Mouse (Mus musculus): Measurements from ENCODE around the gene Fanci. TPM values are rescaled to one million over a fixed set of nuclear protein-coding genes. Genes with fewer than 3 reads are reported as not detected.

The Fanci gene
- total RNA-seq, 2 experiments from 2014 or later, result 0.42 to 0.50 TPM

DNA sequence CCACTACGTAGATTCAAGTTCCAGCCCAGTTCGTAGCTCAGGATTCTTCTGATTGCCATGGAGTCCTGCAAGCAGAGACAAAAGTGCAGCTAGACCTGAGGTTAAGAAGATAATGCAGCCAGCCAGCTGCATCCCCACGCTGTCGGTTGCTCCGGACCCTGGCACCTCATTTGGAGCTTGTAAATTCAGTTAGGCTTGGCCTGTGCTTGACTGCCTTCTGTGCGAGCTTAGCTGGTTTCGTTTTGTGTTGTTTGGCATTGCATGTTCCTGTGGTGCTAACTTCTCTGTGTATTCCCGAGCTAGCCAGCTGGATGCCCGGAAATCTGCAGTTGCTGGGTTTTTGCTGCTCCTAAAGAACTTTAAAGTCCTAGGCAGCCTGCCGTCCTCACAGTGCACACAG lies 34.1 kb downstream of the Fanci start:
- intact Hi-C loops (cut with DNase I), result no loop called here
- DNase-seq (ENCODE audit: low spot score in 2 of 2), result no peak

DNA sequence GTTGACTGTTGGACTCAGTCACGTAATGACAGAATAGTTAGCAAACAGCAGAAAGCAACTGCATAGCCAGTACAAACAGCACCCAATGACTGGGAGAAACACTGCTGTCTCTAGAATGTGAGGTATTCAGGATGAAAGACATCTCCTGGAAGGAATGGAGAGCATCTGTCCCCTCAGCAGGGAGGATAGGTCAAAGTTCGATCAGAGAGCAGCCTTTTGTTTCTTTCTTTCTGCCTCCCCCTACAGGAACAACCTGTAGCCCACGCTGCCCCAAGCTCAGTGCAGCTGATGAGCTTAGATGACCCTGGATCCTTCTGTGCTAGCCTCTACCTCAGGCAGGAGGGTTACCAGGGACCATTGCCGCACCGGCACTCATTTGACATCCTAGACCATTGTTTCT lies 36.5 kb downstream of the Fanci start:
- intact Hi-C loops (cut with DNase I), result no loop called here
- DNase-seq (ENCODE audit: low spot score in 2 of 2), result no peak

DNA sequence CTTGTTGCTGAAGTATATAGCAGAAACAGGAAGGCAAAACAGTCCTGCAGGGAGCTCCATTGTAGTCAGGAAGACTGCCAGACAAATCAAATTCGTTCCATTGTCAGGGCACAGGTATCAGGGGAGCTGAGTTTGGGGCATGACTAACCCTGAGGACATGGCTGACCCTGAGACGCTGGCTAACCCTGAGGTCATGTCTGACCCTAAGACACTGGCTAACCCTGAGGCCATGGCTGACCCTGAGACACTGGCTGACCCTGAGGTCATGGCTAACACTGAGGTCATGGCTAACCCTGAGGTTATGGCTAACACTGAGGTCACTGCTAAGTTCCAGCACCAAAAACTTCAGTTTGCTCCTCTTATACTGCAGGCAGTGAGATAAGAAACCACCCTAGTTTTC lies 48.3 kb downstream of the Fanci start:
- intact Hi-C loops (cut with DNase I), result no loop called here
- DNase-seq (ENCODE audit: low spot score in 2 of 2), result no peak

DNA sequence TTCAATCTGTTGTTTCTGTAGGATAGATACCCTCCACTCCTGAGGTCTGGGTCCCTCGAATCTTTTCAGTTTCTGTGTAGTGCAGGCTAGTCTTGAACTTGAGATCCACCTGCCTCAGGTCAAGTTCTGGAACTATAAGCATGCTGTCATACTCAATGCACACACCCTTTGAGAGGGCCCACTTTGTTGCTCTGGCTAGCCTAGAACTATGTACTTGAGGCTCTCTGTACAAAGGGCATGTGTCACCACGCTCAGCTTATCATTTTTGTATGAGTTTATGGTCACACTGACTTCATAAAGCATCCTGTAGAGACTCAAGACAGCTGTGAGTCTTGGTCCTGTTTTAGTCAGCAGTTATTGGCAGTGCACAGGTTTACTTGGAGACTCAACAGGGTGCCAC lies 55.3 kb downstream of the Fanci start:
- DNase-seq (ENCODE audit: low spot score in 2 of 2), result no peak
- intact Hi-C loops (cut with DNase I), result no loop called here

DNA sequence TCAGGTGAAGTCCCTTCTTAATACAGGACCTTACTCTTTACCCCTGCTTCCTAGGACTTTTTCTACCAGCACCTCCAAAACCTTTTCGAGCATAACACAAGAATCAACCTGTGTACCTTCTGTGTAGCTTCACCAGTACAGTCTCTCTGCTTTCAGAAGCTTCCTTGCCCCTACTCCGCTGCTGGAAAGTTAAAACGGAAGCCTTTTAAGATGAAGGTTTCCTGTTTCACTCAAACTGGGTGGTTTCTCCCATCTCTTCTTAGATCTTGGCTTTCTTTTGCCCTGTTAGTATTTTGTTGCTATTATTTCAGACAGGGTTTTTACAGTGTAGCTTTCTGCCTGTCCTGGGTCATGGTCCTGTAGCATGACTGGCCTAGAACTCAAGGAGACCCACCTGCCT lies 55.8 kb downstream of the Fanci start:
- intact Hi-C loops (cut with DNase I), result no loop called here
- DNase-seq (ENCODE audit: low spot score in 2 of 2), result no peak

DNA sequence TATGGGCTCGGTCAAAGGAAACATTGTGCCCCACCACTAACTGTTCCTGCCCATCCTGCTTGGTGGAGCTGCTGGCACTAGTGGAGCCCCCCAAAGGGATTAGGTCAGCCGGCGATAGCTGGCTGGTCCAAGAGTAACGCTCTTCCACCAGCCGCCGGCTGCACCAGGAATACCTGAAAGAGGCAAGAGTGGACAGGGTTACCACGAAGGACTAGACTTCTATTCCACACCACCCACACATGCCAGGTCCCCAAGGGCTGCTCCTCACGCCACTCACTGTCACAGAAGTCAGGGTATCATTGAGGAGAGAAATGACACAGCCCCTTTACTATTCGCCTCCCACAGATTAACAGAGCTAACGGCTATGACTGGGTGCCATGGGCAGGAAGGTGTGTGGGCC lies 70.0 kb downstream of the Fanci start:
- DNase-seq (ENCODE audit: low spot score in 2 of 2), result no peak
- intact Hi-C loops (cut with DNase I), result loop anchor here (10.0 kb wide), 1 partner anchor 217 kb away; no protein-coding TSS in a partner anchor

DNA sequence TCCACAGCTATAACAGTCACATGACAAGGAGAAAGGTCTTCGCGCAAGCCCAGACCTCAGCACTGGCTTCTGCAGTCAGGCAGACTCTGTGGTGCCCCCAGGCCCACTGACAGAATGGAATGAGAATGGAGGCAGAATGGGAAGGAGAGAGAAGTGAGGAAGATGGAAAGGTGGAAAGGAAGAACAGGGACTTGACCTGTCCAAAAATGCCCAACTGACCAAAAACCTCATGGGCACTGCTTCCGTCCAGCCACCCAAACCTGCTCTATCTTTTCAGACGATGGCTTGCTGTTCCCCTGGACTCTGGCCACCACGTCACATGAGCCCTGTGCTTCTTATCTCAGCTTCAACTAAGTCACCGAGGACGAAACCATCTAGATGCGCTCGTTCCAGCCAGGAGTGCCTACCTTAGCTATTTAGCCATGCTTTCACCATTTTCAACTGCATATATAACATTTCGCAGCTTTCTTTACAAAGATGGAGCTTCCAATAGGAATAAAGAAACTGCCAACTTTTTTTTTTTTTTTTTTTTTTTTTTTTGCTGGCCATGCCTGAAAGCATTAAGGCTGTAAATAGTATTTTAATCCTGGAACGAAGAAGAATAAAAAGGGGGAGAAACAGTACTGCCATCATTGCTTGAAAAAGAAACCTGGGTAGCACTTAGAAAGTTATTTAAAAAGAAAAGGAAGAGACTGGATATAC lies 71.8 kb downstream of the Fanci start:
- no peak for DNase-seq (ENCODE audit: low spot score in 2 of 2)
- intact Hi-C loops (cut with DNase I), result loop anchor here (10.0 kb wide), 1 partner anchor 219 kb away; no protein-coding TSS in a partner anchor

DNA sequence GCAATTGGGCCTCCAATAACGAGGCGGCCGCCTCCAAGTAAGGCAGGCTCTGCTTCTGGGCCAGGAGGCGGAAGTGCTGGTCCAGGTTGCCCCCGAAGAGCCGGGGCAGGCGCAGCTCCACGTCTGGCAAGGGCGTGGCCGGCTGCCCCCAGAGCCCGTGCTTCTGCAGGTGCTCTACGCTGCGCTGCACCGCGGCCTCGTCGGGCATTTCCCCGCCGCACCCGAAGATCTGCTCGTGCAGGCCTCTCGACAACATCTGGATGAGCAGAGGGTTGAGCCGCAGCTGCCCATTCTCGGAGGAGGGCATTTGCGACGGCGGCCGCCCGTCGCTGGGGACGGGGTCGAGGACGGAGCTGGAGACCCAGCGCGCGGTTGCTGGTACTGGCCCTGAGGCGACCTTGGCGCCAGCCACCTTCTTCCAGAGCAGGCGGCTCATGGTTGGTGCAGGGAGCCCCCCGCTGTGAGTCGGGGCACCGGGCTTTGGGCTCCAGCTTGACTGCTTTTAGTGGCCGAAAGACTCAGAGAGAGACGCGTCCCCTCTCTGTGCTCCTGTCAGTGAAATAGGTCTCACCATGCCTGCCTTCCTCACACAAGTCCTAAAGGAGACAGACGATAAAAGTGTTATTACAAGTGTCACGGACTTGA lies 73.2 kb downstream of the Fanci start:
- peak in 1 of 2 experiments; percentile 26 for DNase-seq (ENCODE audit: low spot score in 2 of 2)
- intact Hi-C loops (cut with DNase I), result loop anchor here (5.0 to 10.0 kb wide), 3 partner anchors 73 to 220 kb away; partner anchors contain the start of gene Fanci

DNA sequence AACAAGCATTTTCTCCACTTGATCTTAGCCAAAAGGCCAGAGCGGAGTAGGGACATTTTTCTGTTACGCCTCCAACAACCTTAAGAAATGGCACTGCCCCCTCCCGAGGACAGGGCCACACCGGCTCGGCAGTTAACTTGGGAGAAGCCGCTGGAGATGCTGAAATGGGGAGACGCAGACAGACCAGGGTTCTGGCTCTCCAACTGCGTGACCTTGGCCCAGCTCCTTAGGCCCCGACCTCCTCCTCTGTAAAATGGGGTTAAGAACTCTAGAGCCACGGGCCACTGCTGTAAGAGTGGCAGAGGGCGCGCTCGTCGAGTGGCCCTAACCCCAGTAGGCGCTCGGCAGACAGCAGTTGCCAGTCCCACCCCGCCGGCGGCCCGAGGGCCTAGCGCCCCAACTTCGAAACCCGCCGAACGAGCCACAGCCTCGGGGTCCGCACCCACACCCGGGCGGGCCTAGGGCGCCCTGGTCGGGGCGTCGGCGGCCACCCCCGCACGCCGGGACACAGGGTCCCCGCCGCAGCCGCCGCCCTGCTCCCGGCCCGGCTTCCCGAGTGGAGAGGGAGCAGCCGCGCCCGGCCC lies 73.8 kb downstream of the Fanci start:
- DNase-seq (ENCODE audit: low spot score in 2 of 2), result no peak
- intact Hi-C loops (cut with DNase I), result loop anchor here (5.0 to 10.0 kb wide), 3 partner anchors 73 to 221 kb away; partner anchors contain the start of gene Fanci

DNA sequence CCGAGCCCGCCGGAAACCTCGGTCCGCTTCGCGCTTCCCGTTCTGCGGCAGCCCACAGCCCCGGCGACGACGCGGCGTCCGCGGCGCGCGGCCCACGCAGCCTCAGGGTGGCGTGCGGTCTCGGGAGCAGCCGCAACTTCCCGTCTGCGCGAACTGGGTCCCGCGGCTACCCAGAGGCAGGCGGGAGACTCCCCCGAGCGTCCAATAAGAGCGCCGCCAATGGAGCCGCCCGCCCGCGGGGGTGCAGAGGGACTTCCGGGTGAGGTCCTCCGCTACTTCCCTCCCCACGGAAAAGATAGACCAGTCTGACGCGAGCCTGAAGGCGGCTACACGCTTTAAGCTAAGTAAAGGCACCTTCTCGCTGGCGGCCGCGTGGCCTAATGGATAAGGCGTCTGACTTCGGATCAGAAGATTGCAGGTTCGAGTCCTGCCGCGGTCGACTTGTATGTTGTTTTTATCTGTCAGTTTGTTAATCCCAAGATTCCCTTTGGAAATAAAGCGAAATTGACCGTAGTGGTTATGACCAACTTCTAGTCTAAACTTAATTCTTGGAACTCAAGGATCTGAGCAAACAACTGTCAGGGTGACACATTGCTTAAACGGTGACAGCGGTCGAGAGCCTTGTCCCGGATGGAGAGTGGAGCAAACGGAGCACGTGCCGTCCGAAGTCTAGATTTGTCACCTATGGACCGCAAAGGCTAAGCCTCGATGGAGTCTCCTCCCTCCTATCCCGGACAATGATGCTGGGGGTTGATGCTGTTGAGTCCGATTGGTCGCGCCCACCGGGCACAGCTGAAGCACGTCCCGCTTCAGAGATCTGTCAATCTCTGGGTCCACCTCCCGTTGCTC lies 74.5 kb downstream of the Fanci start, which contains the start of gene Polg:
TSS of gene Polg (minus strand) at position 310 of the 849 bp plus-strand sequence.
- peak; percentile 100 for DNase-seq (ENCODE audit: low spot score in 2 of 2)
- intact Hi-C loops (cut with DNase I), result loop anchor here (5.0 to 10.0 kb wide), 3 partner anchors 74 to 221 kb away; partner anchors contain the start of gene Fanci

DNA sequence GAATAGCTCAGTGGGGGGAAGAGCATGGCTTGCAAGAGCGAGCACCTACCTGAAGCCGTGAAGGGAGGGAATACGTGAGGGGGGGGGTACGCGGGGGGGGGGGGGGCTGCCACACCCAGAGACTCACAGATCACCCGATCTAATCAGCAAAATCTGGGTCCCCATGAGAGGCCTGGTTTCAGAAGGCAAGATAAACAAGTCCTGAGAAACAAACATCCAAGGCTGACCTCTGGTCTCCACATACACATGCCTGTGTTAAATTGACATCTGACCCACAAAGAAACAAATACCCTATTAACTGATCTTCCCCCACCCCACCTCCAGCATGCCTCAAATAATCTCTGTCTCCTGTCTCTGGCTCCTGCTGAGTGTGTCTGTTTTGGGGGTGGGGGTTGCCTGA lies 76.2 kb downstream of the Fanci start:
- intact Hi-C loops (cut with DNase I), result loop anchor here (5.0 to 10.0 kb wide), 3 partner anchors 76 to 223 kb away; partner anchors contain the start of gene Fanci
- no peak for DNase-seq (ENCODE audit: low spot score in 2 of 2)

DNA sequence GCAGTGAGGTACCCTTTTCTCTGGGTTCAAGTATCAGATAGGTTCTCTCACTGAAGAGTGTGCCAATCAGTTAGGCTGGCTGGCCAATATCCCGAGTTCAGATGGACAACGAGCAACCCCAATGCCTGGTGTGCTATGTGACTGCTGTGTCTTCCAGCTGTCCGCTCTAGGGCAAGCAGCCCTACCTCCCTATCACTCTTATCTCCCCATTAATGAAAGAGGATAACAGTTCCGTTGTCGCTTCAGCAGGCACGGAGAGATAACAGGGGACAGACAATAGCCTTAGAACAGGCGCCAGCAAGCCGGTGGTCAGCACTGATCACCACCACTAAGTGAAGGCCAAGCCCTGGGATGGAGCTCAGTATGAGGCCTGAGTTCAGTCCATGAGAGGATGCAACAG lies 77.3 kb downstream of the Fanci start:
- no peak for DNase-seq (ENCODE audit: low spot score in 2 of 2)
- intact Hi-C loops (cut with DNase I), result loop anchor here (5.0 to 10.0 kb wide), 3 partner anchors 77 to 224 kb away; partner anchors contain the start of gene Fanci

DNA sequence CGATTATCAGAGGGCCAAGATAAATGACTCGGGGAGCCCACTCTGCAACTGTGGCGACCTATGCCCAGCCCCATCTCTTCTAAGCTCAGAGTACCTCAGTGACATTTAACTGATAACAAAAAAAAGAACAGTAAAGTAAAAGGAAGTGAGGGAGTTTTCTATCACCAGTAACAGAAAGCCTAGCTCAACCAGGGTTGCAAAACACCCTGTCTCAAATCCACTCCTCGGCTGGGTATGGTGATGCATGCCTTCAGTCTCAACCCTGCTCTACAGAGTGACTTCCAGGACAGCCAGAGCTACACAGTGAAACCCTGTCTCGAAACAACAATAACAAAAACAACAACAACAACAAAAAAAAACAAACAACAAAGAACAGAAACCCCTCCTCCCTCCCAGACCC lies 78.0 kb downstream of the Fanci start:
- no peak for DNase-seq (ENCODE audit: low spot score in 2 of 2)
- intact Hi-C loops (cut with DNase I), result loop anchor here (5.0 to 10.0 kb wide), 3 partner anchors 77 to 225 kb away; partner anchors contain the start of gene Fanci

DNA sequence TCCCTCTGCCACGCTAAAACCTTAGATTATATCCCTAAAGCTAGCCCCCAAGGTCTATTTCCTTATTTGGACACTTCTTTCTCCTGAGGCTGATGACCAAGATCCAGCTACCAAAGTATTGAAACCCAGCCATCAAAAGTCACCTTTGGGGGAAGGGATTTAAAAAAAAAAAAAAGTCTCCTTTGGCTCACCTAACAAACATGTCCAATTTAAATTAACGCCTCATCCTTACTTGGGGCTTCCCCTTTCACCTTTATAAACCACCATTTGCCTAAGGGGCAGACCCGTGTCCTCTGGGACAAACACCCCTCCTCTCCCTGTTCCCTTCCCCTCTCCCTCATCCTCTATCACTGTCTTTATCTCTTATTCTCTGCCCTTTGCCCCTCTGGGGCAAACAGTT lies 79.0 kb downstream of the Fanci start:
- DNase-seq (ENCODE audit: low spot score in 2 of 2), result no peak
- intact Hi-C loops (cut with DNase I), result no loop called here

DNA sequence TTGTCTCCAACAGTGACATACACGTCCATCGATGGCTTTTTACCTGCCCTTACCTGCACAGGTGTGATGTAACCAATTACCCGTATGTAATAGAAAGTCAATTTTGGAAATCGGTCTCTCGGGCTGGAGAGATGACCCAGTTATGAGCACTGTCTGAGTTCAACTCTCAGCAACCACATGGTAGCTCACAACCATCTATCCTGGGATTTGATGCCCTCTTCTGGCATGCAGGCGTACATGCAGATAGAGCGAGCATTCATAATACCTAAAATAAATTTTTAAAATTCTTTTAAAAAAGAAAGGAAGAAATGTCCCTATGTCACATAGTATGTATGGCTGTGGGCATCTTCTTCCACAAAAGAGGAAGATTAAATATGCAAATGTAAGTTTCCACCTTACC lies 79.7 kb downstream of the Fanci start:
- intact Hi-C loops (cut with DNase I), result no loop called here

DNA sequence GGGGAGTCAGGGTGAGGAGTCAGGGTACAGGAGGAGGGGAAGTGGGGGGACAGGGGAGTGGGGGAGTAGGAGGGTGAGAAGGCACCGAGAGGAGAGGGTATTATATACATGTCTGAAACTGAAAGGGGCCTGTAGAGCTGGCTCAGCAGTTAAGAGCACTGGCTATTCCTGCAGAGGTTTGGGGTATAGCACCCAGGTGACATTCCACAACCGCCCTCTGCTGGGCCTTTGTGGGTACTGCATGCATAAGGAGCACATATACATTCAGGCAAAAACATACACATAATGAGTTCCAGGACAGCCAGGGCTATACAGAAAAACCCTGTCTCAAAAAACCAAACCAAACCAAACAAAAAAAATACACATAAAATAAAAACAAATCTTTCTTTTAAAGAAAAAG lies 81.1 kb downstream of the Fanci start:
- intact Hi-C loops (cut with DNase I), result no loop called here
- no peak for DNase-seq (ENCODE audit: low spot score in 2 of 2)

More for the DNA sequence above, 79.7 kb downstream of the Fanci start:
- DNase-seq (ENCODE audit: low spot score in 2 of 2), result no peak

DNA sequence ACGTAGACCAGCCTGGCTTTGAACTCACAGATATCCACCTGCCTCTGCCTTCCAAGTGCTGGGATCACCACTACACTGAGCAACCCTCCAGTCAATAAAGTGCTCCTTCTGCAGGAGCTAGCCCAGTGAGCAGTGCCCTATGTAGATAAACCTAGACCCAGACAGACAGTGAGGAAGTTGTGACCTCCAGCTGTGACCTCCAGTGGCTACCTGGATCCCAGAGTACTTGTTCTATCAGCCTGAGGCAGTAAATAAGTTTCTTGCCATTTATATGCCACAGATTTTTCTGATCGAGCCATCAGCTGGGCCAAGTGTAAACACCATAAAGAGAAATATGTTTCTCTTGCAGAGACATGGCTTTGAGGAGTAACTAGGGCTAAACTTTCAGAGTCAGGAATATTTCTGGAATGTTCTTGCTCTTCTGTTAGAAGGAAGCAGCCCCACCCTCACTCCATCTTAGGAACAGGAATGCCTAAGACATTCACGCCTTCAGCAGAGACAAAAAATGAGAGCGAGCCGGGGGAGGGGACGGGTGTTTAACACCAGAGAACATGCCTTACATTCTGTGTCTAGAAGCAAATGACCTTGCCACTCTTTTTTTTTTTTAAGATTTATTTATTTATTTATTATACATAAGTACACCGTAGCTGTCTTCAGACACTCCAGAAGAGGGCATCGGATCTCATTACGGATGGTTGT lies 81.9 kb downstream of the Fanci start:
- intact Hi-C loops (cut with DNase I), result no loop called here
- DNase-seq (ENCODE audit: low spot score in 2 of 2), result no peak

DNA sequence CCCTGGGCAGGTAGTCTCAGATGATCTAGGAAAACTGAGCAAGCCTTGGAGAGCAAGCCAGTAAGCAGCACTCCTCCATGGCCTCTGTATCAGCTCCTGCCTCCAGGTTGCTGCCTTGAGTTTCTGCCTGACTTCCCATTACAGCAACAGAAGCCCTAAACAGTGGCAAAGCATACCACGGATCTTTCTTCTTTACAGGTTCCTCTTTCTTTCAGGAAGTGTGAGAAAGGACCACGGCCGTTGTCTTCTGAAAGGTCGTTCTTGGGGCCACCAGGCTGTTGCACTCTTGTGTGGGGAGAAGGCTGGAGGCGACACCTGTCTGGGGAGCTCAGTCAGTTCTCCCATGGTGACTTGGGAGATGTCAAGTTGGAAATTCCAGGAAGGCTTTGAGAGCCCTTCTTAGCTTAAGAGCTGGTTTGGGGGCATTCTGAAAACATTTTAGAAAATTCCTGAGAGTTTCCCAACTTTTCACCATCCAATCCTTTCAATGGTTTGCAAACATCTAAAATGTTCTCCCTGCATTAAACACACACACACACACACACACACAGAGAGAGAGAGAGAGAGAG lies 83.2 kb downstream of the Fanci start:
- intact Hi-C loops (cut with DNase I), result no loop called here
- no peak for DNase-seq (ENCODE audit: low spot score in 2 of 2)

DNA sequence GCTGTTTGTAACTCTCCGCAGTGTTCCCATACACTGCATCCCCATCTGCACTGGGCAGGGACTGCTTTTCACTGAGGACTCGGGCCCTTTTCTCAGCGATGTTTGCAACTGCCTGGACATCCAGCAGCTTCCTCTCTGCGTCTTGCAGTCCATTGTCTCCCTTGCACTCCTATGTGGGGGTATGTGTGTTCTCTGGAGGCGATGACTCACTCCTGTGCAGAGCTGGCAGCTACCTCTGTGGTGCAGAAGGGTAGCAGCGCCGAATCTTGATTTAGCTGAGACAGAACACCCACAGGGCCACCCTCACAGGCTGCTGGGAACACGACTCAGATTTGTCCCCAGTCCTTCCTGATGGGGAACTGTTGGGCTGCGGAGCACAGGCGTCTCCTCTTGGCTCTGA lies 94.8 kb downstream of the Fanci start:
- DNase-seq (ENCODE audit: low spot score in 2 of 2), result peak; percentile 85 to 89
- intact Hi-C loops (cut with DNase I), result no loop called here
